ENCODE assay signal across 8 mouse cellular contexts in the genomic region with DNA sequence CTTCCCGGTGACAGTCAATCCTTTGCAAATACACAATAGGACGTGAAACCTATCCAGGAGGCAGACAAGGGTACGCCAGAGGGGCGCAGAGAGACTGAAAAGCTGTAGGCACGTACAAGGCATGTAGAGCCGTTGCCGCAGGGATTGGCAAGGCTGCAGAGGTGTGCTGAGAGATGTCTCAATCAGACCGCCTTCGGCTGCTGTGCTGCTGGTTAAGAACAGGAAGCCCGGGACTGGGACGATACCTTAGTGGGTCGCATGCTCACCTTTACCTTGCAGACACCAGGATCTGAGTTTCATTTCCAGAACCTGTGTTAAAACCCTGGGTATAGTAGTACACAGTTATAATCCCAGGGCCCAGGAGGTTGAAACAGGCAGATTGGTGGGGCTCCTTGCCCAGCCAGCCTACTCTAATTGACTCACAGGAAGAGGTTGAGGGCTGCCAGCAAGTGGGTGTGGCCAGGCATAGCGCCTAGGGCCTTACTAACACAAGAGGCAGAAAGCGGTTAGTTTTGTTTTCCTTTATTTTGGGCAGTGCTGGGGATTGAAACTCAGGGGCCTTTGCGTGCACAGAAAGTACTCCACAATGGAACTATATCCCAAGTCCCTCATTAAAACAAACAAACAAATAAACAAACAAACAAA. TPM values are rescaled to one million over a fixed set of nuclear protein-coding genes. Genes with fewer than 3 reads are reported as not detected.
DNase-seq lines count a peak whose midpoint lies in the region; ATAC-seq and TF ChIP-seq lines count a peak whose summit lies in the region.

No protein-coding gene starts in this region.

- CTCF ChIA-PET in Patski (lab: Charles Lee): interaction anchor here (0.7 kb wide), 1 partner anchor 155 kb away, joined by 3 read pairs; no protein-coding TSS in a partner anchor

- POLR2A ChIA-PET in Patski (lab: Charles Lee): interaction anchor here (1.8 kb wide), 1 partner anchor 31 kb away, joined by 6 read pairs; no protein-coding TSS in a partner anchor

- no peak for DNase-seq in Patski (ENCODE audit: low read depth, low spot score)
- peak; percentile 65 for DNase-seq in embryo, embryonic 10.5 days (ENCODE audit: low spot score)
- DNase-seq in gastrocnemius, postnatal 25 days: peak; percentile 88
- DNase-seq in left cerebral cortex, postnatal 14 days (ENCODE audit: low spot score in 2 of 2): peak; percentile 41 to 70
- peak; percentile 30 for DNase-seq in right cerebral cortex, postnatal 4 days
- no peak for DNase-seq in cerebellum, adult 11-12 months

- intact Hi-C loops in left cerebral cortex, postnatal 14 days (cut with DNase I): no loop called here

- no peaks in the 10 kb centered on the region for H3K27me3 ChIP-seq in Patski

- TF ChIP-seq CTCF in Patski (IDR thresholded peaks at IDR 0.05): no peak

- in situ Hi-C loops in Patski (cut with MboI; ENCODE audit: low pct_unique_long_range_greater_than_20kb): no loop called here

- peak; percentile 8 for ATAC-seq in Patski
- ATAC-seq in inflammation-experienced regulatory T-cells, adult 6 months: peak; percentile 88
- peak; percentile 69 for ATAC-seq in megakaryocyte progenitor cell, adult 5-6 weeks (replicated peaks; ENCODE audit: poor library complexity)

RNA-seq across cellular contexts. Expression of gene Tspo, which starts 0.6 kb away (rescaled TPM):
- polyA plus RNA-seq in Patski (2021): 226 TPM
- 10 to 100 TPM; 21.2 to 34.5 TPM for total RNA-seq in gastrocnemius, postnatal 25 days (2021)
- polyA plus RNA-seq in inflammation-experienced regulatory T-cells, adult 6 months (2017; shearing (Covaris generic)): 100 to 1,000 TPM; 311 to 463 (median 342) TPM
- 1 to 10 TPM; 2.4 to 2.8 TPM for total RNA-seq in left cerebral cortex, postnatal 14 days (2021)
- total RNA-seq in megakaryocyte progenitor cell, adult 5-6 weeks (2015): 123 and 129 TPM in 2 replicates
- total RNA-seq in megakaryocyte progenitor cell, adult 5-6 weeks (2017): 70.4 and 103 TPM in 2 replicates

RNA-seq across cellular contexts. Expression of gene Mcat, which starts 0.8 kb away (rescaled TPM):
- 26.7 TPM for polyA plus RNA-seq in Patski (2021)
- total RNA-seq in gastrocnemius, postnatal 25 days (2021): 10 to 100 TPM; 18.6 to 21.4 TPM
- polyA plus RNA-seq in inflammation-experienced regulatory T-cells, adult 6 months (2017; shearing (Covaris generic)): 1 to 10 TPM; 3.0 to 5.2 (median 4.1) TPM
- 10 to 100 TPM; 29.0 to 31.1 TPM for total RNA-seq in left cerebral cortex, postnatal 14 days (2021)
- 13.2 and 17.6 TPM in 2 replicates for total RNA-seq in megakaryocyte progenitor cell, adult 5-6 weeks (2015)
- total RNA-seq in megakaryocyte progenitor cell, adult 5-6 weeks (2017): 15.3 and 16.3 TPM in 2 replicates

RNA-seq across cellular contexts. Expression of gene Ttll12, which starts 32.2 kb away (rescaled TPM):
- polyA plus RNA-seq in Patski (2021): 53.0 TPM
- total RNA-seq in gastrocnemius, postnatal 25 days (2021): 1 to 10 TPM; 4.2 to 4.9 TPM
- polyA plus RNA-seq in inflammation-experienced regulatory T-cells, adult 6 months (2017; shearing (Covaris generic)): 10 to 100 TPM; 11.0 to 17.4 (median 13.2) TPM
- total RNA-seq in left cerebral cortex, postnatal 14 days (2021): 10 to 100 TPM; 16.2 to 17.2 TPM
- total RNA-seq in megakaryocyte progenitor cell, adult 5-6 weeks (2015): 17.0 and 20.8 TPM in 2 replicates
- 10.9 and 11.6 TPM in 2 replicates for total RNA-seq in megakaryocyte progenitor cell, adult 5-6 weeks (2017)

RNA-seq across cellular contexts. Expression of gene Bik, which starts 36.1 kb away (rescaled TPM):
- 0.15 TPM for polyA plus RNA-seq in Patski (2021)
- 1 to 10 TPM in 1 of 2 experiments, under 1 TPM in 1; 0.59 to 1.3 TPM for total RNA-seq in gastrocnemius, postnatal 25 days (2021)
- polyA plus RNA-seq in inflammation-experienced regulatory T-cells, adult 6 months (2017; shearing (Covaris generic)): 1 to 10 TPM; 2.7 to 3.6 (median 3.4) TPM
- total RNA-seq in left cerebral cortex, postnatal 14 days (2021): not detected
- 0.15 TPM in 1 of 2 replicates, not detected in the other for total RNA-seq in megakaryocyte progenitor cell, adult 5-6 weeks (2015)
- 0.25 TPM in 1 of 2 replicates, not detected in the other for total RNA-seq in megakaryocyte progenitor cell, adult 5-6 weeks (2017)

RNA-seq across cellular contexts. Expression of gene Ttll1, which starts 52.1 kb away (rescaled TPM):
- 28.2 TPM for polyA plus RNA-seq in Patski (2021)
- total RNA-seq in gastrocnemius, postnatal 25 days (2021): 1 to 10 TPM; 2.2 to 6.3 TPM
- 10 to 100 TPM in 1 of 3 experiments, 1 to 10 TPM in 2; 6.8 to 11.7 (median 9.6) TPM for polyA plus RNA-seq in inflammation-experienced regulatory T-cells, adult 6 months (2017; shearing (Covaris generic))
- total RNA-seq in left cerebral cortex, postnatal 14 days (2021): 10 to 100 TPM; 53.9 to 56.3 TPM
- 6.2 and 7.6 TPM in 2 replicates for total RNA-seq in megakaryocyte progenitor cell, adult 5-6 weeks (2015)
- 2.0 and 4.9 TPM in 2 replicates for total RNA-seq in megakaryocyte progenitor cell, adult 5-6 weeks (2017)

Comparison
In these comparisons a context has a peak if more than half of its experiments do, and no peak if none do; other contexts are left out.
1. ATAC-seq: peak in every context shown above with its lines; median percentile 88 in inflammation-experienced regulatory T-cells, adult 6 months; 69 in megakaryocyte progenitor cell, adult 5-6 weeks; 8 in Patski.
2. DNase-seq: peak in embryo, embryonic 10.5 days (single experiment), gastrocnemius, postnatal 25 days (single experiment), left cerebral cortex, postnatal 14 days (2 of 2) and right cerebral cortex, postnatal 4 days (single experiment); none in Patski (single experiment) and cerebellum, adult 11-12 months (single experiment).
3. RNA of gene Tspo, which starts 0.6 kb away (total RNA-seq): 70.4 to 129 TPM in megakaryocyte progenitor cell, adult 5-6 weeks and 21.2 to 34.5 TPM in gastrocnemius, postnatal 25 days; 2.4 to 2.8 TPM in left cerebral cortex, postnatal 14 days; every median in the first group is over 4 times any median in the second.